Mouse (Mus musculus) liver, adult 2 months (tissue): ENCODE measurements around the gene Zfp853.

Experiments
- CTCF ChIP-seq: fragments of 200-500 bp; IDR thresholded peaks from 2 replicates; pipeline ENCODE4 v1.5.1; 2011; ENCODE audit warnings: low read depth, low read length, control low read depth
- POLR2A ChIP-seq: fragments of 200-500 bp; IDR thresholded peaks from 2 replicates; pipeline ENCODE4 v1.6.1; 2011; ENCODE audit warnings: low read length, control low read depth; ENCODE audit not compliant: insufficient read depth; ENCODE audit errors: extremely low read depth

DNA sequence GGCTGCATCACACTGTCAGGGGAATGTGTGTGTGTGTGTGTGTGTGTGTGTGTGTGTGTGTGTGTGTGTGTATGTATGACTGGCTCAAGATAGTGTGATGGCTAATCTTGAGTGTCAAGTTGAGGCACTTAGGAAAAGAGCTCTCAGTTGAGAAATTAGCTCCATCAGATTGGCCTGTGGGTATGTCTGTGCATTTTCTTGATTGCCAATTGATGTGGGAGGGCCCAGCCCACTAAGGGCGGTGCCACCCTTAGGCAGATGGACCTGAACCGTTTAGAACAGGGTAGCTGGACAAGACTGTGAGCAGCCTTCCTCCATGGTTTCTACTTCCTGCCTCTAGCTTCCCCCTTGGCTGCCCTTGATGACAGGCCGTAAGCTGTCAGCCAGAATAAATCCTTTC lies 21.3 kb downstream of the Zfp853 start:
- no peak for TF ChIP-seq CTCF
- TF ChIP-seq POLR2A: no peak
